Mouse (Mus musculus) small intestine, adult 2 months (tissue): Measurements from ENCODE around the gene Pltp.

Source experiments
- CTCF ChIP-seq: fragments of 200-500 bp; IDR thresholded peaks from 2 replicates; pipeline ENCODE4 v1.5.1; 2012; ENCODE audit warnings: low read depth, mild to moderate bottlenecking, control low read depth, inconsistent platforms, low read length, moderate library complexity, mixed read lengths; ENCODE audit not compliant: insufficient replicate concordance, insufficient read length; ENCODE audit errors: extremely low read depth
- POLR2A ChIP-seq: fragments of 200-500 bp; IDR thresholded peaks from 2 replicates; pipeline ENCODE4 v1.6.1; 2012; ENCODE audit warnings: low read depth, mild to moderate bottlenecking, control low read depth, inconsistent platforms, low read length, moderate library complexity

GRCm38 (mm10) chr2:164835164-164835563, 22.3 kb downstream of the Pltp start:
- TF ChIP-seq CTCF (no peak), POLR2A (no peak)
